Mouse (Mus musculus) heart, adult 2 months (tissue): ENCODE results near the gene Ndufv2. TPM values are rescaled to one million over a fixed set of nuclear protein-coding genes. Genes with fewer than 3 reads are reported as not detected.

ENCODE experiments used
- DNase-seq, 2 experiments: peaks; one replicate each; pipeline ENCODE4 v3.0.0; 2021
- H3K27ac ChIP-seq: fragments of 200-600 bp; 2 replicates; pipeline ENCODE4 v1.8.1; 2022
- H3K27me3 ChIP-seq: fragments of 200-500 bp; 2 replicates; pipeline ENCODE4 v1.6.1; 2012; ENCODE audit warnings: mild to moderate bottlenecking, low read length, inconsistent platforms, mixed read lengths; ENCODE audit not compliant: control insufficient read depth, insufficient read depth
- H3K36me3 ChIP-seq: fragments of 200-500 bp; 2 replicates; pipeline ENCODE4 v1.6.1; 2012; ENCODE audit warnings: low read length, inconsistent platforms; ENCODE audit not compliant: control insufficient read depth, insufficient read depth
- H3K4me1 ChIP-seq: fragments of 200-500 bp; 2 replicates; pipeline ENCODE4 v1.6.1; 2011; ENCODE audit warnings: low read length; ENCODE audit not compliant: control insufficient read depth, insufficient read depth
- H3K4me3 ChIP-seq: fragments of 200-600 bp; 2 replicates; pipeline ENCODE4 v1.8.1; 2022
- H3K79me2 ChIP-seq: fragments of 200-500 bp; replicated peaks from 2 replicates; pipeline ENCODE4 v1.6.1; 2012; ENCODE audit warnings: mild to moderate bottlenecking, inconsistent platforms, low read length, moderate library complexity, mixed read lengths; ENCODE audit not compliant: control insufficient read depth, insufficient read depth
- H3K9ac ChIP-seq: fragments of 200-500 bp; 2 replicates; pipeline ENCODE4 v1.6.1; 2012; ENCODE audit warnings: low read depth, mild to moderate bottlenecking, control low read depth, inconsistent platforms, low read length, mixed read lengths
- CTCF ChIP-seq: fragments of 200-600 bp; IDR thresholded peaks from 2 replicates; pipeline ENCODE4 v1.8.1; 2022; ENCODE audit warnings: antibody characterized with exemption, mild to moderate bottlenecking, moderate library complexity
- EP300 ChIP-seq: fragments of 200-500 bp; IDR thresholded peaks from 2 replicates; pipeline ENCODE4 v1.6.1; 2011; ENCODE audit warnings: low read depth, low read length, control low read depth; ENCODE audit not compliant: insufficient read depth
- POLR2A ChIP-seq: fragments of 200-500 bp; IDR thresholded peaks from 2 replicates; pipeline ENCODE4 v1.6.1; 2011; ENCODE audit warnings: mild to moderate bottlenecking, low read depth, low read length, control low read depth; ENCODE audit not compliant: insufficient read depth
- WGBS: fragments of 180-500 bp; shearing (Covaris S2); methylation state at CpG from one replicate; pipeline ENCODE4 v1.1.7; 2018; 5-methylcytosine and 5-hydroxymethylcytosine counted together
- intact Hi-C: fragments of 180-260 bp; cut with DNase I; formaldehyde crosslinking; loops from one replicate; pipeline ENCODE4 v1.15.1; 2025
- polyA plus RNA-seq: library from polyadenylated mRNA; depleted of rRNA; stranded (reverse); fragments of >200 nt; gene quantifications from 2 replicates; pipeline ENCODE4 v1.2.3, GENCODE M21; 2012
- total RNA-seq, 2 experiments: library from RNA; stranded (reverse); gene quantifications; 2 replicates each; pipeline ENCODE4 v1.2.3; 2021

Ndufv2 gene
- total and polyA plus RNA-seq, 3 experiments = 270 to 1,275 (median 1,138) TPM

DNA sequence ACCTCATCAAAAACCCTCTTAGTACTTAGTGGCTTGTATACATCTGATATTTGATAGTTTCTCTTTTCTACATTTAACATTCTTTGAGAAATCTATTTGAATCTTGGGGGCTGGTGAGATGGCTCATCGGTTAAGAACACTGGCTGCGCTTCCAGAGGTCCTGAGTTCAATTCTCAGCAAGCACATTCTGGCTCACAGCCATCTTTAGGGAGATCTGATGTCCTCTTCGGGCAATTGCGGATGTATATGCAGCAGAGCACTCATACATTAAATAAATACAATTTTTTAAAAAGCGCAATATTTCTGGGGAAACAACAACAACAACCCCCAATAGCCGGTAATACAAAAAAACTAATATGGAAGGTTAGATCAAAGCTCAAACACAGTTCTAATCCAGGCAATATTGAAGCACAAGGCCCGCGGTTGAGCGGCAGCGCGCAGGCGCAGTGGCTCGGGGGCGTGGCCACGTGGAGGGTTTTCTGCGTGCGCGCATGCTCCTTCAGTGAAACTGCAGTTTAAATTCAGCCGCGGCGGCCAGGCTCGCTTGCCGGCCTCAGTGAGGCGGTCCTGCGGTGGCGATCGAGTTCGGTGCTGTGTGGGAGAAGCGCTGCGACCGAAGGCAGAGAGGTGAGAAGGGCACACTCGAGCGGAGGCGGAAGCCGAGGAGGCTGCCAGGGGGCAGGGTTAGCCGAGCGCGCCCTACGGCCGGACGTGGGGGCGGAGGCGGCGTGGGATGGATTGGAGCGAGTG lies 21.9 kb upstream of the Ndufv2 start, which contains the start of gene Ddx11:
TSS of gene Ddx11 (plus strand) at position 455 of the 750 bp plus-strand sequence.
- 4% methylated on average over 45 of the region's 45 CpGs for WGBS
- Histone ChIP-seq H3K27me3 (no peaks in the 10 kb centered on the region), H3K36me3 (no peaks in the 10 kb centered on the region), H3K79me2 (no peaks in the 10 kb centered on the region), H3K4me1 (peaks cover 1% of the 10 kb centered on the region), H3K9ac (peak within 1 kb of the TSS; percentile 80), H3K27ac (peak within 1 kb of the TSS; percentile 83), H3K4me3 (peak within 1 kb of the TSS; percentile 78)
- intact Hi-C loops = no loop called here
- peak; percentile 62; the same call in 1 of the 2 replicates for TF ChIP-seq POLR2A
- 0 out of 2 replicates have a peak, but pooled peaks have one; percentile 17 for TF ChIP-seq CTCF
- TF ChIP-seq EP300 = no peak
- DNase-seq = peak; percentile 93 to 97

DNA sequence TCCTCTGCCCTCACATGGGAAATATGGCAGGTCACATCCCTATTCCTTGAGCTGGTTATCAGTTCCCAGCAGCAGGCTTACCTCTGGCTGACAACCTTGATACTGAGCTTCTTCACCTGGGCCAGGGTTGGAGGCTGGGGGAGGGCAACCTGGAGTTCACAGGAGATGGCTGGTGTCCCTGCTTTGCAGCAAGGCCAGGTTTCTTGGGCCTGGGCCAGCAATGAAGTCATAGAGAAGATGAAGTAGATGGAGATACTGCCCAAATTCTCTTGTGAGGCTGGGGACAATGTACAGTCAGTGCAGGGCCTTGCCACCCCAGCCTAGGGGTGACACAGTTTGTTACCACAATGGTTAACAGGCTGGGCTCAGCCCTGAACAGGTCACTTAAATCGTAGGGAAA lies 19.3 kb upstream of the Ndufv2 start:
- 74% methylated on average over 1 of the region's 1 CpGs for WGBS
- H3K9ac ChIP-seq = no peak overlapping the region

DNA sequence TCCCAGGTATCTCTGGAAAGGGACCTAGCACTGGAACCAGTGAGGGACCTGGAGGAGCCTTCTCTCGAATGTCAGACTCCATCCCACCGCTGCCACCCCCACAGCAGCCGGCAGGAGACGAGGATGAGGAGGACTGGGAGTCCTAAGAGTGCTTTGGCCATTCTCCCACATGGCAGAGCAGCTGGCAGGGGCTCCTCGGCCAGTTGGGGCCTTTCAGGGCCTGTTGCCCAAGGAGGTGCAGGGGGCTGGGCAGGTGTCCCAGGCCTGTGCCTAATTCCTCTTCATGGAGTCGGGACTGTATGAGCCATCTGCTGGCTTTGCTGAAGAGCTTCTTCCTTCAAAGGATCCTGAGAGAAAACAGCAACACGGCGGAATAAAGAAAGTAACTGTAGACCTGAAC lies 17.6 kb upstream of the Ndufv2 start:
- Histone ChIP-seq H3K36me3 (no peaks in the 10 kb centered on the region), H3K4me1 (no peaks in the 10 kb centered on the region; the same call in 1 of the 2 replicates), H3K79me2 (no peaks in the 10 kb centered on the region), H3K27me3 (no peaks in the 10 kb centered on the region), H3K9ac (no peak overlapping the region), H3K4me3 (no peak overlapping the region), H3K27ac (no peak overlapping the region)
- intact Hi-C loops = no loop called here
- 83% methylated on average over 8 of the region's 8 CpGs for WGBS
- DNase-seq = no peak
- no peak for TF ChIP-seq POLR2A
- no peak for TF ChIP-seq CTCF
- no peak for TF ChIP-seq EP300

More for the DNA sequence above, 19.3 kb upstream of the Ndufv2 start:
- no peak overlapping the region for H3K27ac ChIP-seq
- H3K36me3 ChIP-seq = no peaks in the 10 kb centered on the region
- no peak for DNase-seq
- intact Hi-C loops = no loop called here
- H3K27me3 ChIP-seq = no peaks in the 10 kb centered on the region
- no peaks in the 10 kb centered on the region for H3K79me2 ChIP-seq
- TF ChIP-seq EP300 (no peak), POLR2A (0 out of 2 replicates have a peak, but pooled peaks have one; percentile 3)
- no peak overlapping the region for H3K4me3 ChIP-seq
- H3K4me1 ChIP-seq = peaks cover 1% of the 10 kb centered on the region

DNA sequence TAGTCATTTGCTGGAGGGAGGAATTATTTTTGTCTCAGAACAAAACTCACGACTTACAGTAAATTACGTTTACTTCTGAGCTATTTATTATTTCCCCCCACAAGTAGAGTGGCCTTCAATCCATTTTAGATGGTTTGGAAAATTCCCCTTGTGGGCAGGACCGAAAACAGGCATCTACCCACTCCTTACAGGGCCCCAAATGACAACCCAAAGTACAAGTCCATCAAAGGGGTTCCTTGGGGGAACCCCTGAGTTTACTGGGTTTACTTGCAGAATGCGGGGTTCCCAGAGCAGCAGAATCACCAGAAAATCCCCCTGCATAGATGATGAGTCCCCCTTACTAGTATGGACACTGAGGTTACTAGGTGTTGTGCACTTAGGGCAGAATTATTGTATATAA lies 10.8 kb upstream of the Ndufv2 start:
- 20% methylated on average over 4 of the region's 4 CpGs for WGBS
- intact Hi-C loops = no loop called here

DNA sequence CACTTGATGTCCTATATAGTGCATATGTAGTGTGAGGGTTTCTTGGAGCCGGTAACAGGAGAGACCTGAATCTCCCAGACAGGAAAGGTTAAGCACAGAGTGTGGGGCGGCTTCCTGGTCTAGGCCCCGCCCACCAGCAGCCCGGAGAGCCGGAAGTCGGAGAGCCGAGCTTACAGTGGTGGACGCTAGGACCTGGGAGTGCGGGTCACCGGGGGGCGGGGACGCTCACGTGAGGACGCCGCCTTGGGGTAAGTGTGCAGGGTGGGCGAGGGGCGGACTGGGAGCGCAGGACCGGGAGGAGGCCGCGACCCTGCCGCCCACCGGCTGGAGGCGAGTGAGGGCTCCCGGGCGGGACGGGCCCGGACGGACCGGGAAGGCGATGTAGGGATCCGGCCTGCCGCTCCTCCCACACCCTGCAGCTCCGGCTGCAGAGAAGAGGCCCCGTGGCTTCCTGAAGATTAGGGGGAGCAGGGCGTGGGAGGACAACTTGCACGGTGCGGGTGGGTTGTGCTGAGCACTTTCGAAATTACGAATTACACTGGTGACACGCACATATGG lies 10.1 kb upstream of the Ndufv2 start, which contains the start of gene Washc1:
TSS of gene Washc1 (plus strand) at position 144 of the 558 bp plus-strand sequence.
- Histone ChIP-seq H3K27ac (peak within 1 kb of the TSS; percentile 80), H3K36me3 (no peaks in the 10 kb centered on the region), H3K27me3 (no peaks in the 10 kb centered on the region), H3K4me3 (peak within 1 kb of the TSS; percentile 83), H3K79me2 (0 out of 2 replicates have a peak, but pooled peaks cover 1% of the 10 kb centered on the region), H3K4me1 (peaks cover 6% of the 10 kb centered on the region), H3K9ac (peak within 1 kb of the TSS; percentile 91)
- DNase-seq = peak; percentile 91 to 92
- intact Hi-C loops = no loop called here
- WGBS = under 1% methylated on average over 41 of the region's 41 CpGs
- TF ChIP-seq EP300 = 0 out of 2 replicates have a peak, but pooled peaks have one; percentile 28
- TF ChIP-seq POLR2A = peak; percentile 58
- TF ChIP-seq CTCF = peak; percentile 9; the same call in 1 of the 2 replicates

More for the DNA sequence above, 10.8 kb upstream of the Ndufv2 start:
- Histone ChIP-seq H3K27me3 (no peaks in the 10 kb centered on the region), H3K36me3 (no peaks in the 10 kb centered on the region), H3K4me1 (peaks cover 6% of the 10 kb centered on the region), H3K4me3 (peak overlapping the region; percentile 83), H3K79me2 (0 out of 2 replicates have a peak, but pooled peaks cover 1% of the 10 kb centered on the region), H3K9ac (peak overlapping the region; percentile 91), H3K27ac (peak overlapping the region; percentile 80; the same call in 1 of the 2 replicates)
- no peak for DNase-seq
- TF ChIP-seq EP300 = no peak
- no peak for TF ChIP-seq CTCF
- TF ChIP-seq POLR2A = no peak
